Mouse (Mus musculus): ENCODE data around the gene Hnrnph3. TPM values are rescaled to one million over a fixed set of nuclear protein-coding genes. Genes with fewer than 3 reads are reported as not detected.

The Hnrnph3 gene
- 95.6 and 112 TPM in 2 replicates for polyA plus RNA-seq (2014; fragmentation: Nextera tagmentation; extraction: Ambion mirVana)

DNA sequence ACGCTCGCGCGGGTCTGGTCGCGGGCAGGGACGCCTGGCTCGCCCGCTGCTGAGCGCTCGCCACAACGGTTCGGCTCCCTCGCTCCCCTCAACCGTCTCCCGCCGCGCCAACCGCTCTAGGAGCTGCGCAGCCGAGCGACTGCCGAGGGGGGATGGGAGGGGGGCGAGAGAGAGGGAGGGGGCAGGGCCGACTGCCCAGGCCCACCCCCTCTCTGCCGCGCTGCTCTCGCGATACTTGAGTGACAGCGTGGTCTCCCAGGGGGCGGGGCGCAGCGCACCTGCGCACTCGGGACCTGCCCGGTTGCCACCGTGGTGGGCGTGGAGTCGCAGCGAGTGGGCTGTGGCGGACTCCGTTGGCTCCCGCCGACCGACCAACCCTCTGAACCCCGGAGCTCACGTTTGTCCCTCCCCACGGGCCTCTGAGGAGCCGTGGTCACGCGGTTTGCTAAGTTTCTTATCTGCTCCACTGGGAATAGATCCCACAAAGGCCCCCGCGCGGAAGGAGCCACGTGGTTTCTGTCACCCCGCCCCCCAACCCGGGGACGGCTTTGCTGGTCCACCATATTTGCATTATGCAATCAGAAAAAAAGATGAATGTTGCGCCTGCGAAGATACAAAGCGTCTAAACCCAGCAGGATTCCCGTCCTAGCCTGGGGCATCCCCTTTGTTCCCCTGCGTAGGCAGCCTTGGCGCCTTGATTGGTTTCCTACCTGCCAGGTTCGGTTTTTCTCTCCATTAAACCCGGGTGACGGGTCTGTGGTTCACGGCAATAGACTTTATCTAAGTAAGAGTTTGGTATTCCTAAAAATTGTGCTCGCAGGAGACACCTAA lies at the start of gene Hnrnph3, which contains the start of gene Pbld2:
Gene Hnrnph3, minus strand, starts transcription at position 469 of the 831 bp plus-strand sequence.
Gene Pbld2, plus strand, starts transcription at position 567 of the 831 bp plus-strand sequence.
- H3K36me3 ChIP-seq (ENCODE audit: control insufficient read depth, insufficient read depth, low read length), result no peaks in the 10 kb centered on the region
- H3K27me3 ChIP-seq (ENCODE audit: control insufficient read depth, insufficient read depth, low read length), result no peaks in the 10 kb centered on the region
- H3K4me2 ChIP-seq (ENCODE audit: low read depth, low read length), result peak within 1 kb of the TSS; percentile 74
- H3K9me3 ChIP-seq (ENCODE audit: control insufficient read depth, low read length), result no peaks in the 10 kb centered on the region
- H3K4me1 ChIP-seq (ENCODE audit: control insufficient read depth, insufficient read depth, low read length), result peaks cover 41% of the 10 kb centered on the region
- H3K27ac ChIP-seq (ENCODE audit: low read depth, low read length), result peak within 1 kb of the TSS; percentile 100
- H3K9ac ChIP-seq (replicated peaks; ENCODE audit: low read depth, low read length), result peak within 1 kb of the TSS; percentile 100
- peak; percentile 94 for ATAC-seq (ENCODE audit: low read depth)
- WGBS, result under 1% methylated on average over 44 of the region's 69 CpGs
- peak within 1 kb of the TSS; percentile 95 for H3K4me3 ChIP-seq (ENCODE audit: low read depth, low read length)

DNA sequence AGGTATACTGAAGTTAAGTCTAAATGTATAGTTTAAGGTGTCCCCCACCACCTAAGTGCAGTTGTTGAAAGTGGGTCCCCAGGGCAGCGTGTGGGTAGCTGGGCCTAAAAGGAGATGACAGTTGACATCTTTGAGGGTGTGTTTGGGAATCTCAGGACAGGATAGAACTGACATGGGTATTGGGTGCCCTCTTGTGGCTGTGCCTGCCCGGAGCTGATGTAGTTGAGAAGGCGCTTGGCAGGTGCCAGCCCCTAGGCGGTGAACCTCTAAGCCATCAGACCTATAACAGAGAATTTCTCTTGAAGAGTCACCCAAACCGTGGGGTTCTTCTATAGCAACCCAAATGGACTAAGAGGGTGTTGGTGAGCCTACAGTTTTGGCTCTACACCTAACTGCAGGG lies 42.0 kb upstream of the Hnrnph3 start:
- Histone ChIP-seq H3K36me3 (ENCODE audit: control insufficient read depth, insufficient read depth, low read length) (no peaks in the 10 kb centered on the region), H3K27ac (ENCODE audit: low read depth, low read length) (no peak overlapping the region), H3K4me3 (ENCODE audit: low read depth, low read length) (no peak overlapping the region), H3K4me1 (ENCODE audit: control insufficient read depth, insufficient read depth, low read length) (no peaks in the 10 kb centered on the region), H3K9ac (replicated peaks; ENCODE audit: low read depth, low read length) (no peak overlapping the region), H3K27me3 (ENCODE audit: control insufficient read depth, insufficient read depth, low read length) (no peaks in the 10 kb centered on the region), H3K4me2 (ENCODE audit: low read depth, low read length) (no peak overlapping the region), H3K9me3 (ENCODE audit: control insufficient read depth, low read length) (no peaks in the 10 kb centered on the region)
- ATAC-seq (ENCODE audit: low read depth), result peak; percentile 90
- WGBS, result 5% methylated on average over 5 of the region's 5 CpGs

DNA sequence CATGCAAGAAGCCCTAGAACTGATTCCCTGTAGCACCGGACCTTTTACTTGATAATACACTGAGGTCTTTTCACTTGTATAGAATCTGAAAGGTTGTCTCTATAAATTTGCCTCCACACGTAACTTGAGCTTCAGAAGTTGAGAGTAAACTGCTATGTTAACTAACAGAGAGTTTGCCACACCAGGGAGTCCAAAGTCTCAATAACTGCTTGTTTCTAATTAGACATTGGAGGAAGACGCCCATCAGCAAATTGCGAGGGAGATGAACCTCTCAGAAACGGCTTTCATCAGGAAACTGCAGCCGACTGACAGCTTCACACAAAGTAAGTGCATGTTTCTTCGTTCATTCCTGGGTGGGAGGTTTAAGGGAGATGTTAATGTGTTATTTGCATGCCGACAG lies 41.5 kb upstream of the Hnrnph3 start:
- H3K36me3 ChIP-seq (ENCODE audit: control insufficient read depth, insufficient read depth, low read length), result no peaks in the 10 kb centered on the region
- H3K27ac ChIP-seq (ENCODE audit: low read depth, low read length), result no peak overlapping the region
- no peaks in the 10 kb centered on the region for H3K9me3 ChIP-seq (ENCODE audit: control insufficient read depth, low read length)
- no peaks in the 10 kb centered on the region for H3K27me3 ChIP-seq (ENCODE audit: control insufficient read depth, insufficient read depth, low read length)
- ATAC-seq (ENCODE audit: low read depth), result no peak
- 56% methylated on average over 8 of the region's 8 CpGs for WGBS
- no peak overlapping the region for H3K4me3 ChIP-seq (ENCODE audit: low read depth, low read length)
- H3K9ac ChIP-seq (replicated peaks; ENCODE audit: low read depth, low read length), result no peak overlapping the region
- no peak overlapping the region for H3K4me2 ChIP-seq (ENCODE audit: low read depth, low read length)
- no peaks in the 10 kb centered on the region for H3K4me1 ChIP-seq (ENCODE audit: control insufficient read depth, insufficient read depth, low read length)

DNA sequence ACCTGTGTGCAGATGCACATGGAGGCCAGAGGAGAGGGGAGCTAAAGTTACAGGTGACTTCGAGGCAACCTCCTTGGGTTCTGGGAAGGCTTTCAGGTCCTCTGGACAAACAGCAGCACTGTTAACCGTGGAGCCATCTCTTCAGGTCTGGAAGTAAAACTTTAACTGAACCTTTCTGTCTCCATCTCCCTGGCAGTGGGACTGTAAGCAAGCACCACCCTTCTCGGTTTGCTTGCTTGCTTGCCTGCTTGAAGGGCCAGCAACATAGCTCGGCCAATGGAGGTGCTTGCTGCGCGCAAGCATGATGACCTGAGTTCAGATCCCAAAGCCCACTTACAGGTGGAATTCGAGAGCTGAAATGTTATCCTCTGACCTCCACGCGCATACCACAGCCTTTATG lies 40.5 kb upstream of the Hnrnph3 start:
- H3K9ac ChIP-seq (replicated peaks; ENCODE audit: low read depth, low read length), result no peak overlapping the region
- H3K4me2 ChIP-seq (ENCODE audit: low read depth, low read length), result no peak overlapping the region
- H3K27ac ChIP-seq (ENCODE audit: low read depth, low read length), result no peak overlapping the region
- no peaks in the 10 kb centered on the region for H3K4me1 ChIP-seq (ENCODE audit: control insufficient read depth, insufficient read depth, low read length)
- no peak overlapping the region for H3K4me3 ChIP-seq (ENCODE audit: low read depth, low read length)
- no peaks in the 10 kb centered on the region for H3K27me3 ChIP-seq (ENCODE audit: control insufficient read depth, insufficient read depth, low read length)
- WGBS, result 88% methylated on average over 9 of the region's 9 CpGs
- no peak for ATAC-seq (ENCODE audit: low read depth)
- no peaks in the 10 kb centered on the region for H3K36me3 ChIP-seq (ENCODE audit: control insufficient read depth, insufficient read depth, low read length)
- H3K9me3 ChIP-seq (ENCODE audit: control insufficient read depth, low read length), result no peaks in the 10 kb centered on the region

- no peak overlapping the region for H3K9ac ChIP-seq (replicated peaks; ENCODE audit: low read depth, low read length)
- 66% methylated on average over 7 of the region's 7 CpGs for WGBS
- H3K27me3 ChIP-seq (ENCODE audit: control insufficient read depth, insufficient read depth, low read length), result no peaks in the 10 kb centered on the region
- H3K36me3 ChIP-seq (ENCODE audit: control insufficient read depth, insufficient read depth, low read length), result no peaks in the 10 kb centered on the region
- H3K27ac ChIP-seq (ENCODE audit: low read depth, low read length), result no peak overlapping the region
- no peak for ATAC-seq (ENCODE audit: low read depth)
- H3K9me3 ChIP-seq (ENCODE audit: control insufficient read depth, low read length), result no peaks in the 10 kb centered on the region
- no peak overlapping the region for H3K4me2 ChIP-seq (ENCODE audit: low read depth, low read length)
- H3K4me1 ChIP-seq (ENCODE audit: control insufficient read depth, insufficient read depth, low read length), result no peaks in the 10 kb centered on the region
- H3K4me3 ChIP-seq (ENCODE audit: low read depth, low read length), result no peak overlapping the region
Observed at GRCm38 (mm10) chr10:63063365-63063764, 39.3 kb upstream of the Hnrnph3 start.

DNA sequence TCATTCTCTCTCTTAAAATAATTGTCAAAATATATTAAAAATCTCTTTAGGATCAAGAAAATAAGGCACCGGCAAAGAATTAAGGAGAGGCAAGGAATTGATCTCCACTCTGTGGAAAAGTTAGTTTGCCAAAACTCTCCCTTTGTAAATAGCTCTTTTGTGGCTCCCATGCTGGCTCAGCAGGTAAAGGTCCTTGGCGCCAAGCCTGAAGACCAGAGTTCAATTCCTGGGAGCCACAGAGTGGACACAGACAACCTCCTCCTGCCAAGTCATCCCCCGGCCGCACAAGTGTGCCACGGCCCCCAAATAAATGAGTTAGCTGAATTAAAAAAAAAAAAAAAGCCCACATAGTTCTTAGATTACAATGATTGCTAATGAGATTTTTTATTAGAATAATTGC lies 38.7 kb upstream of the Hnrnph3 start:
- Histone ChIP-seq H3K9me3 (ENCODE audit: control insufficient read depth, low read length) (no peaks in the 10 kb centered on the region), H3K4me3 (ENCODE audit: low read depth, low read length) (no peak overlapping the region), H3K36me3 (ENCODE audit: control insufficient read depth, insufficient read depth, low read length) (no peaks in the 10 kb centered on the region), H3K27ac (ENCODE audit: low read depth, low read length) (no peak overlapping the region), H3K4me1 (ENCODE audit: control insufficient read depth, insufficient read depth, low read length) (no peaks in the 10 kb centered on the region), H3K4me2 (ENCODE audit: low read depth, low read length) (no peak overlapping the region), H3K9ac (replicated peaks; ENCODE audit: low read depth, low read length) (no peak overlapping the region), H3K27me3 (ENCODE audit: control insufficient read depth, insufficient read depth, low read length) (no peaks in the 10 kb centered on the region)
- WGBS, result 92% methylated on average over 5 of the region's 5 CpGs
- ATAC-seq (ENCODE audit: low read depth), result no peak

DNA sequence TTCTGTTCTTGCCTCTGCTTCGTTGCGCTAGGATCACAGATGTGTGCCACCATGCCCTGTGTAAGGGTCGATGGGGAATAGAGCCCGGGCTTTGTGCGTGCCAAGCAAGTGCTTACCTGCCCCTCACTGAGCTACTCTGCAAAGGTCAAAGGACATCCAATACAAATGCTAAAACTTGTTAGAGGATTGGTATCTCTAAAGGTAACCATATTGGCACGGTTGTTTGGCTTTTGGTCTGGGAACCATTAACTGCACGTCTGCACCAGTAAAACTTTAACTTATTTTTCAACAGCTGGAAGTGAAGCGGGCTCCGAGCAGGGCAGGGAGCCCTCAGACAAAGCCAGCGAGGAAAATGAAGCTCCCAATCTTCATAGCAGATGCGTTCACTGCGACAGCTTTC lies 37.2 kb upstream of the Hnrnph3 start:
- 76% methylated on average over 12 of the region's 12 CpGs for WGBS
- no peaks in the 10 kb centered on the region for H3K36me3 ChIP-seq (ENCODE audit: control insufficient read depth, insufficient read depth, low read length)
- H3K4me3 ChIP-seq (ENCODE audit: low read depth, low read length), result no peak overlapping the region
- no peak overlapping the region for H3K9ac ChIP-seq (replicated peaks; ENCODE audit: low read depth, low read length)
- no peak overlapping the region for H3K4me2 ChIP-seq (ENCODE audit: low read depth, low read length)
- H3K4me1 ChIP-seq (ENCODE audit: control insufficient read depth, insufficient read depth, low read length), result no peaks in the 10 kb centered on the region
- no peaks in the 10 kb centered on the region for H3K27me3 ChIP-seq (ENCODE audit: control insufficient read depth, insufficient read depth, low read length)
- no peak overlapping the region for H3K27ac ChIP-seq (ENCODE audit: low read depth, low read length)
- ATAC-seq (ENCODE audit: low read depth), result no peak
- H3K9me3 ChIP-seq (ENCODE audit: control insufficient read depth, low read length), result no peaks in the 10 kb centered on the region

DNA sequence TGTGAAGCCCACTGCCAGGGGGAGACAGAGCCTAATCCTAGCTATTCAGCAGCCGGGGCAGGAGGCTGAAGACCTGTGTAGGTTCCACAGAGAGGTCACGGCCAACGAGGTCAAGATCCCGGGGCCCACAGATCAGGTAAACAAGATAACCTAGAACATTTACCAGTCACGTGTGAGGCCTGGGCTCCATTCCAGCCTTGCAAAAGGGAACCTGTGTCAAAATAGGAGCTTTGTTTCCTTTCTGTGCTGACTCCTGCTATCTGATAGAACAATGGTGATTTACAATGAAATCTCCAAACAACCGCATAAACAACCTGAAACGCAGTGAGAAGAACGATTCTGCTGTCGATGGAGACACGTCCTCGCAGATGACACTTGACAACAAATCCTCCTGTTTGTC lies 36.4 kb upstream of the Hnrnph3 start:
- no peak overlapping the region for H3K9ac ChIP-seq (replicated peaks; ENCODE audit: low read depth, low read length)
- 59% methylated on average over 11 of the region's 11 CpGs for WGBS
- H3K27me3 ChIP-seq (ENCODE audit: control insufficient read depth, insufficient read depth, low read length), result no peaks in the 10 kb centered on the region
- H3K4me2 ChIP-seq (ENCODE audit: low read depth, low read length), result no peak overlapping the region
- H3K27ac ChIP-seq (ENCODE audit: low read depth, low read length), result no peak overlapping the region
- no peak for ATAC-seq (ENCODE audit: low read depth)
- H3K36me3 ChIP-seq (ENCODE audit: control insufficient read depth, insufficient read depth, low read length), result no peaks in the 10 kb centered on the region
- H3K4me3 ChIP-seq (ENCODE audit: low read depth, low read length), result no peak overlapping the region
- H3K4me1 ChIP-seq (ENCODE audit: control insufficient read depth, insufficient read depth, low read length), result no peaks in the 10 kb centered on the region
- no peaks in the 10 kb centered on the region for H3K9me3 ChIP-seq (ENCODE audit: control insufficient read depth, low read length)

DNA sequence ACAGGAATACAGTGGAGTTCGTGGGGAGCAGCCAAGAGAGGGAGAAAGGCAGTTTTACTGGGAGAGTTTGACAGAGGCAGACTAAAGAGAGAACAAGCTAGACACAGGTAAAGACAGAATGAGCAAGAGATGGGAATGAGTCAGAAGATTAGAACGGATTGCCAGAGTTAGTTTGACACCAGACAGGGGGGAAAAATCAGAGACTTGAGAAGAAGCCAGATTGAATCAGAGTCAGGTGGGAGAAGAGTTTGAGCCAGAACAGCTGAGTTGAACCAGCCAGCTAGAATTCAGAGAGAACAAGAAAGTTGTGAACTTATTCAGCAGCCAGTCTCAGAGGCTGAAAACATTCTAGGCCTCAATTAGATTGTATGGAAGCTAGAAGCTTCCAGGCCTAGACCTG lies 35.8 kb upstream of the Hnrnph3 start, which contains the start of gene Pbld1:
Gene Pbld1, plus strand, starts transcription at position 301 of the 400 bp plus-strand sequence.
- WGBS, result 90% methylated on average over 2 of the region's 2 CpGs
- Histone ChIP-seq H3K27ac (ENCODE audit: low read depth, low read length) (no peak within 1 kb of the TSS), H3K9me3 (ENCODE audit: control insufficient read depth, low read length) (no peaks in the 10 kb centered on the region), H3K36me3 (ENCODE audit: control insufficient read depth, insufficient read depth, low read length) (no peaks in the 10 kb centered on the region), H3K4me2 (ENCODE audit: low read depth, low read length) (no peak within 1 kb of the TSS), H3K4me3 (ENCODE audit: low read depth, low read length) (no peak within 1 kb of the TSS), H3K4me1 (ENCODE audit: control insufficient read depth, insufficient read depth, low read length) (no peaks in the 10 kb centered on the region), H3K9ac (replicated peaks; ENCODE audit: low read depth, low read length) (no peak within 1 kb of the TSS), H3K27me3 (ENCODE audit: control insufficient read depth, insufficient read depth, low read length) (no peaks in the 10 kb centered on the region)
- ATAC-seq (ENCODE audit: low read depth), result no peak

Data from neural tube, embryonic 14.5 days (tissue).